Mouse (Mus musculus) bone marrow, adult 2 months (tissue): ENCODE results near the gene B3galnt2. TPM values are rescaled to one million over a fixed set of nuclear protein-coding genes. Genes with fewer than 3 reads are reported as not detected.
A peak's percentile ranks its signal among the peaks of the same experiment; 100 is the strongest.
"Not testable (repeated sequence)": the region's sequence is repeated elsewhere in the genome, so short reads cannot be mapped to it uniquely, and the experiment has no call there.

ENCODE experiments used
- H3K27ac ChIP-seq: fragments of 200-500 bp; 2 replicates; pipeline ENCODE4 v1.5.1; 2012; ENCODE audit warnings: low read depth, mild to moderate bottlenecking, control low read depth, inconsistent platforms, low read length; ENCODE audit not compliant: control insufficient read depth, poor library complexity, insufficient read depth
- H3K4me1 ChIP-seq: fragments of 200-500 bp; 2 replicates; pipeline ENCODE4 v1.6.1; 2011; ENCODE audit warnings: low read length; ENCODE audit not compliant: control insufficient read depth, insufficient read depth
- H3K4me3 ChIP-seq: fragments of 200-500 bp; replicated peaks from 2 replicates; pipeline ENCODE3; 2011; ENCODE audit warnings: mild to moderate bottlenecking, low read depth, low read length, control low read depth; ENCODE audit not compliant: control insufficient read depth
- CTCF ChIP-seq: fragments of 200-500 bp; IDR thresholded peaks from 2 replicates; pipeline ENCODE4 v1.5.1; 2011; ENCODE audit warnings: low read length, control low read depth; ENCODE audit not compliant: control insufficient read depth, insufficient read depth
- POLR2A ChIP-seq: fragments of 200-500 bp; IDR thresholded peaks from 2 replicates; pipeline ENCODE4 v1.6.1; 2011; ENCODE audit warnings: low read depth, mild to moderate bottlenecking, control low read depth, low read length, borderline replicate concordance; ENCODE audit not compliant: control insufficient read depth
- WGBS: fragments of 180-500 bp; shearing (Covaris S2); methylation state at CpG from one replicate; pipeline ENCODE4 v1.1.7; 2018; 5-methylcytosine and 5-hydroxymethylcytosine counted together
- polyA plus RNA-seq: library from polyadenylated mRNA; stranded (reverse); fragments of >200 nt; gene quantifications from 2 replicates; pipeline ENCODE4 v1.2.4, GENCODE M21; 2011; ENCODE audit warnings: low replicate concordance; ENCODE audit not compliant: missing spikeins, insufficient read depth, insufficient read length

B3galnt2 gene
- polyA plus RNA-seq, 1 experiment, result 14.5 TPM

DNA sequence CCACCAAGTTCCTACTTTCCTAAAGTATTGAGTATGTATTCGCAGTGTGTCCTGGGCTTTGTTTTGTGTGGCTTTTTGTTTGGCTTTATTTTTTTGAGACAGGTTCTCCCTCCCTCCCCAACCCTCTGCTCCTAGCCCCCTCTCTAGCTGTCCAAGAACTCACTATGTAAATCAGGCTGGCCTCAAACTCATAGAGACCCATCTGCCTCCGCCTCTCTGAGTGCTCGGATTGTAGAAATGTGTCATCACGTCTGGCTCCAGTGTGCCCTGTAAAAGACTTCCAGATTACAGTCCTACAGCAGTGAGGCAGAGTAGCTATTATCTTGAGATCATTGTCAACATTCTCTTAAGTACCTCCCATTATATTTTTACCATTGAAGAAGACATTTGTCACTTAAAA is 6.8 kb downstream of the B3galnt2 start:
- 82% methylated on average over 4 of the region's 4 CpGs for WGBS
- peaks cover 1% of the 10 kb centered on the region; the same call in 1 of the 2 replicates for H3K4me1 ChIP-seq
- TF ChIP-seq POLR2A (no peak), CTCF (no peak)

GRCm38 (mm10) chr13:13965388-13965964 is 11.2 kb downstream of the B3galnt2 start:
- peaks cover 2% of the 10 kb centered on the region; the same call in 1 of the 2 replicates for H3K4me1 ChIP-seq
- no peak overlapping the region for H3K27ac ChIP-seq
- no peak overlapping the region for H3K4me3 ChIP-seq
- TF ChIP-seq POLR2A (no peak), CTCF (no peak)
- 86% methylated on average over 19 of the region's 19 CpGs for WGBS

More for the DNA sequence above, 6.8 kb downstream of the B3galnt2 start:
- H3K27ac ChIP-seq, result no peak overlapping the region
- no peak overlapping the region for H3K4me3 ChIP-seq

DNA sequence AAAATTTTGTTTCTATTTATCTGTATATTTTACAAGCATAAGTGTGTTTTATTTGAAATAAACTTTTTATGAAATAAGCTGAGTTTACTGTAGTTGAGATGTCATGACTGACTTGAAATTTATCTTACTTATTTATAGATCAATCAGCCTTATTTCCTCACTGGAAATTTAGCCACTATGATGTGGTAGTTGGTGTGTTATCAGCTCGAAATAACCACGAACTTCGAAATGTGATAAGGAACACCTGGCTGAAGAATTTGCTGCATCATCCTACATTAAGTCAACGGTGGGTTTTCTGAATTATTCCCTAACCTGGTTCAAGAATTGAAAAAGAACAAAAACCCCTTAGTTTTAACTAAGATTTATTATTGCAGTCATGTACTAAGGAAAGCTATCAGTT is 11.9 kb downstream of the B3galnt2 start:
- TF ChIP-seq POLR2A (no peak), CTCF (no peak)

GRCm38 (mm10) chr13:13968629-13969111 is 14.4 kb downstream of the B3galnt2 start:
- 42% methylated on average over 4 of the region's 4 CpGs for WGBS
- TF ChIP-seq CTCF, result no peak
- no peak for TF ChIP-seq POLR2A
- Histone ChIP-seq H3K4me3 (no peak overlapping the region), H3K27ac (peak overlapping the region; percentile 9; the same call in 1 of the 2 replicates), H3K4me1 (peaks cover 2% of the 10 kb centered on the region; the same call in 1 of the 2 replicates)

More for the DNA sequence above, 11.9 kb downstream of the B3galnt2 start:
- 20% methylated on average over 4 of the region's 4 CpGs for WGBS
- peaks cover 2% of the 10 kb centered on the region; the same call in 1 of the 2 replicates for H3K4me1 ChIP-seq
- no peak overlapping the region for H3K27ac ChIP-seq
- no peak overlapping the region for H3K4me3 ChIP-seq

GRCm38 (mm10) chr13:13969796-13970195 is 15.5 kb downstream of the B3galnt2 start:
- 46% methylated on average over 1 of the region's 1 CpGs for WGBS
- Histone ChIP-seq H3K27ac (no peak overlapping the region), H3K4me1 (peaks cover 2% of the 10 kb centered on the region; the same call in 1 of the 2 replicates), H3K4me3 (no peak overlapping the region)
- TF ChIP-seq POLR2A, result no peak
- no peak for TF ChIP-seq CTCF

GRCm38 (mm10) chr13:13981842-13982241 is 27.6 kb downstream of the B3galnt2 start:
- H3K4me1 ChIP-seq, H3K4me3 ChIP-seq, H3K27ac ChIP-seq: not testable (repeated sequence)
- 33% methylated on average over 1 of the region's 1 CpGs for WGBS

GRCm38 (mm10) chr13:13983523-13983922 is 29.3 kb downstream of the B3galnt2 start:
- Histone ChIP-seq H3K27ac (no peak overlapping the region), H3K4me1 (no peaks in the 10 kb centered on the region), H3K4me3 (no peak overlapping the region)
- TF ChIP-seq POLR2A (no peak), CTCF (no peak)
- WGBS, result 77% methylated on average over 6 of the region's 6 CpGs

DNA sequence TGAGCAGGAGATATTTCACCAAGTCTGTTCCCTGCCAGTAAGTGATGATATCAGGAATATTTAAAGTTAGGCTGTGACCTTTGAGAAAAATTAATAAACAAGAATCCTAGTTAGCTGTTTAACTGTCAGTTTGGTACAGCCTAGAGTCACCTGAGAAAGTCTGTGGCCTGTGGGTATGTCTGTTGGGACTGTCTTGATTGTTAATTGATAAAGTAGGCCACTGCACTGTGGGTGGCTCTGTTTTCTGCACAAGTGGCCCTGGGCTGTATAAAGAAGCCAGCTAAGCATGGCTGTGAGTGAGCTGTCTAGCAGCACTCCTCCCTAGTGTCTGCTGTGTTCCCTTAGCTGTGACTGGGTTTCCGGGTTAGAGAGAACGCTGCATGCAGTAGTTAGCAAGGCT is 34.9 kb downstream of the B3galnt2 start:
- WGBS, result 84% methylated on average over 2 of the region's 2 CpGs
- Histone ChIP-seq H3K4me1 (no peaks in the 10 kb centered on the region), H3K27ac (no peak overlapping the region), H3K4me3 (no peak overlapping the region)
- no peak for TF ChIP-seq POLR2A
- TF ChIP-seq CTCF, result no peak

DNA sequence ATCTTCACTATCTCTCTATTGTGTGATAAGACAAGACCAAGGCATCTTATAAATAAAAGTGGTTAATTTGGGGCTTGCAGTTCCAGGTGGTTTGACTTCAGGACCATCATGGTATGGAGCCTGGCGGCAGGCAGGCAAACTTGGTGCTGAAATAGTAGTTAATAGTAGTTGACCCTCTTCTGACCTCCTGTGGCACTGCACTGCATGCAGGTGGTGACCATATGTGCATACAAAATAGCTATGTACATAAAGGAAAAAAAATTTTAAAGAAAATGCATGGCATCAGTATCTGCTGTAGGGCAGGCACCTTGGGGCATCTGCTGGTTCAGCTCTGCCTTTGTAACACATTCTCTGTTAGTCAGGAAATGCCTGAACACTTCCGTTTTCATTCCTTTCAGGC is 36.1 kb downstream of the B3galnt2 start:
- 89% methylated on average over 2 of the region's 2 CpGs for WGBS
- no peaks in the 10 kb centered on the region for H3K4me1 ChIP-seq
- no peak overlapping the region for H3K27ac ChIP-seq
- TF ChIP-seq POLR2A (no peak), CTCF (no peak)
- no peak overlapping the region for H3K4me3 ChIP-seq
